Mouse (Mus musculus): ENCODE data around the gene Rptor.
A peak's percentile ranks its signal among the peaks of the same experiment; 100 is the strongest.

Gene Rptor

DNA sequence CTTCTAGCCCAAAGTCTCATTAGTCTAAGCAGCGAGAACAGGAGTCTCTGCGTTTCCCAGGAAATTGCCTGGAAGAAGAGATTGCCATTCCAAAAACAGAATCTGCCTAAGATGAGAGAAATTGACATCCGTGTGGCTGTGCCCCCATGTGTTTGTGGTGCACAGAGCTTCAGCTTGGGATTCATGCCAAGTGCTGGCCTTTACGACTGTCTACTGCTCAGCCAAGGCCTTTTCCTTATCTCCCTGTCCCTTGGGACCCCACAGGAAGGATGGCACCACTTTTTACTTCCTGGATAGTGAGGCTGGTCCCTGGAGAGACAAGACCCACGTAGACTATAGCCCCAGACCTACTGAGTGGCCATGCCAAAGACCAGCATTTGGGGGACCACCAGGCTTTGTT is 206.6 kb downstream of the Rptor start:
- no peak for DNase-seq (ENCODE audit: low spot score in 2 of 2)

DNA sequence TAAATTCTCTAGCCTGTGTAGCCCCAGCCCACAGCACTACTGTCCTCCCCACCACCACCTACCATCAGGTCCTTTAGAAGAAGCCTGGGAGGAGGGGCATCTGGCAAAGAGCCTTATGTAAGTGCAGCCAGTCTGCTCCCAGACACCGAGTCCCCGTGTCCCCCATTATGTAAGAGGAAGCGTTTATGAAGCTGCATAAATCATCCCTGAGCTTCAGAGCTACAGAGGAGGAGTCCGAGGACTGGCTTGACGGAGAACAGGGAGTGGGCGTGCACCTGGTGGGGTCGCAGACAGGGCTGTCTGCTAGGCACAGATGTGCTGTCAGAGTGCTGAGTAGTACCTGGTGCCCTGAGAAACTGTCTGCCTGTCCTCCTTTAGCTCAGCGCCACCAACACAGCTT is 208.3 kb downstream of the Rptor start:
- DNase-seq (ENCODE audit: low spot score in 2 of 2): peak; percentile 69 to 84

DNA sequence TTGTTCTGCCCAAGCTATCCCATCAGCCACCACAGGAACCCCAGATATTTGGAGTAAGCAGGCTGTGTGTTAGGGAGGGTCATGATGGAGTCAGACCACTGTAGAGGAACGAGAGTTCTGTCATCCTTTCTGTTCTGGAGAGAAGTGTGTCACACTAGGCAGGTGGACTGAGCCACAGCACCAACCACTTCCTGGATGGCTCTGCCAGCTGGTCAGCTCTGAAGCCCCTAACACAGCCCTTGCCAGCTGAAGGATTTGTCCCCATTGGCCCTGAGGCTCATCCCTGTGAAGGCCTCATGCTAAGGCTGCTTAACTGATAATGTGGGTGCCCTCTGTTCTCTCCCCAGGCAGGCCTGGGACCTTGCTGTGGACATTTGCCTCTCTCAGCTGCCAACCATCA is 208.9 kb downstream of the Rptor start:
- no peak for DNase-seq (ENCODE audit: low spot score in 2 of 2)

DNA sequence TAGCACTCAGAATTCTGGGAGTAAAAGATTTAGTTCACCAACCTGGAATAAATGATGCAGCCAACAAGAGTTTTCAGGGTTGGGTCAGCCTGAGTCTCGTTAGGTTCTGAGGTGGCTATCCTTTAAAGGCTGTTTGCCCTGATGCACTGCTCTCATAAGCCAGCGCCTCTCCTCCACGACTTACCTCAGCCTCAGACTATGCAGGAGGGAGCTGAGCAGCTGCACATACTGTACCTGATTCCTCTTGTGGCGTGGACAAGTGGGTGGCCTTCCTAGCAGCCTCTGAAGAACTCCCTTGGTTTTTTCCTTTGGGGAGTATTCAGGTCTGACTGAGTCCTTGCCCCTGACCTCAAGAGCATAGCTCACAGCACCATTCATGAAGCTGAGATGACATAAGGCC is 209.4 kb downstream of the Rptor start:
- DNase-seq (ENCODE audit: low spot score in 2 of 2): no peak

DNA sequence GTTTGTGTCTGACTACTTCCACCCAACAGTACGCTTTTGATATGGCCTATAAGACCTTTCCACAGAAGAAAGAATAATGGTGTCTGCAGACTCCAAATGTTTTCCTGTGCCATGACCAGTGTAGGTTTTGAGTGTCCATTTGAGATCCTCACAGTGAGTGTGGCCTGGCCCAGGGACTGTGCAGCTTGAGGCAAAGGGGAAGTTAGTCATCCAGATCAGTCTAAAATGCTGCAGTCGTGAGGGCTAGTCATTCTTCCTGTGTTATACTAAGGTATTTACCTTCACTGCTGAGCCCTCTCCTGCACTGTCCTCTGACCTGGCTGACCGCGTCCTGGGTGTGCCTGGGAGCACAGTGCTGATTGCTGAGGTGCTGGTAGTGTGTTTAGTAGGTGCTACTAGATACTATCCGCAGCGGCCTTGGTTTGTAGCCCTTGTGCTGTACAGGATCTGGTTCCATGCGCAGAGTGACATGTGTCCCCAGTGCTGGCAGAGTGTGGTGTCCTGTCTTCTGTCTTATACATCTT is 211.4 kb downstream of the Rptor start:
- no peak for DNase-seq (ENCODE audit: low spot score in 2 of 2)

DNA sequence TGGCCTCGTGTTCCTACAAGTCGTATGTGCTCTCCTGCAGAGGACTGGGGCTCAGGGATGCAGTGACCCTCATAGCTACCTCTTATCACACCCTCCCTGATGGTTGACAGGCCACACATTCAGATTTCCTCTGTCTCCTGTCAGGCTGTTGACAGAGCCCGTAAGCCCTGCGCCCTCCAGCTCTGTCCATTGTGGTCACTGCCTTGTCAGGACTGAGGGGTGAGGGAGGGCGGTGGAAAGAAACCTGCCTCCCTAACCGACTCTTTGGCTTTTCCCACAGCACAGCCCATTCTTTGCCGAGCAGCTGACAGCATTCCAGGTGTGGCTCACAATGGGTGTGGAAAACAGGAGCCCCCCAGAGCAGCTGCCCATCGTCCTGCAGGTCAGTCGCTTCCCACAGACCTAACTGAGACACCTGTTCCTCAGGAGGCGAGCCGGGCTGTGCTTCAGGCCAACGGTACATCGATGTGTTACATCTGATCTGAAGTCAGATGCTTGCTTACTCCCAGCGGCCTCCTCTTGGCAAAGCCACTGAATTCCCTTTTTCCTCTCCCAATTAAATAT is 214.2 kb downstream of the Rptor start:
- DNase-seq (ENCODE audit: low spot score in 2 of 2): no peak

DNA sequence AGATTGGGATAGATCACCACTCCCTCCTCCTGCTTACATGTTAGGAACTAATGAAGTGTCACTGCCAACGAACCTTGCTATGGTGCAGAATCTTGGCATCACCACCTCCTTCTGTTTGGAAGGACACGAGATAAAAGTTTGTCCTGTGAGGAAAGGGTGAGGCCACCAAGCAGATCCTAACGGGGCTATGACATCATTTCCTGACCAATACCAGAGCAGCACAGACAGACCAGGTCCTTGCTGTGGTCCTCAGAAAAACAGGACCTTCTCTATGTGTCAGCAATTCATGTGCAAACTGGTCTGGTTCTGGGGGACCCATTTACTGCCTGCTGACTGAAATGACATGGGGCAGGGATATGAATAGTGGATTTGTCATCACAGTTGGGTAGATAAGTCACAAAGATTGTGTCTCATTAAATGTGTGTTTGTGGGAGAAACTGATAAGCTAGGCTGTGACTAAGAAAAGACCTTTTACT is 214.7 kb downstream of the Rptor start:
- DNase-seq (ENCODE audit: low spot score in 2 of 2): no peak

DNA sequence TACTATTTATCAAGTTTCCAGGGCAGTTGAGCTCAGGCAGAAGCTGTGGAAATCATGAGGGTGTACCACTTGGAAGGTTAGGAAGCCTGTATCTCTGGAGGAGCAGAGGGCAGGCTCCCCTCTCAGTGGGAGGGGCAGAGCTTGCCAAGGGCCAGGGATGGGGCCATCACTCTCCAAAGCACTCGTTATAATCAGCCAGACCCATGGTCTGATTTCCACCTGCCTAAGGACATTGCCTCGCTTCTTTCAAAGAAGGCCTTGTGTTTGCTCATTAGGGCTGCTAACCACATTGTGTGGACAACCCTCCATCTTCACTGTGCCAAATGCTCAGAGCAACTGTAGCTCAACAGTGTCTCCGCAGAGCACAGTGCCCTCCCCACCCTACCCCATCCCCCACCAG is 215.2 kb downstream of the Rptor start:
- DNase-seq (ENCODE audit: low spot score in 2 of 2): no peak

DNA sequence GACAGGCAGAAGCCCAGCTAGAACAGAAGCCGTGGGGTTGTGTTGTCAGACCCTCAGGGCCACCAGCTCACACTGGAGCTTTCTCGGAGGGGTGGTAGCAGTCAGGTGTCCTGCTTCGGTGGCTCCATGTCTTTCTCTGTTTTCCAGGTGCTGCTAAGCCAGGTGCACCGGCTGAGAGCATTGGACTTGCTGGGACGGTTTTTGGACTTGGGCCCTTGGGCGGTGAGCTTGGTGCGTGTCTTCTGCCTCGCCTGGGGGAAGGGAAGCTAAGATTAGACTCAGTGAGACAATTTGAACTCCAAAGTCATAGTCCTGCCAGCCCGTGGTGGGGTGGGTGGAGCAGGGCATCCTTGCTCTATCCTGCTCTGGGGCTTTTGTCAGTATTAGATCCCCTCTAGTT is 218.8 kb downstream of the Rptor start:
- DNase-seq (ENCODE audit: low spot score in 2 of 2): no peak

DNA sequence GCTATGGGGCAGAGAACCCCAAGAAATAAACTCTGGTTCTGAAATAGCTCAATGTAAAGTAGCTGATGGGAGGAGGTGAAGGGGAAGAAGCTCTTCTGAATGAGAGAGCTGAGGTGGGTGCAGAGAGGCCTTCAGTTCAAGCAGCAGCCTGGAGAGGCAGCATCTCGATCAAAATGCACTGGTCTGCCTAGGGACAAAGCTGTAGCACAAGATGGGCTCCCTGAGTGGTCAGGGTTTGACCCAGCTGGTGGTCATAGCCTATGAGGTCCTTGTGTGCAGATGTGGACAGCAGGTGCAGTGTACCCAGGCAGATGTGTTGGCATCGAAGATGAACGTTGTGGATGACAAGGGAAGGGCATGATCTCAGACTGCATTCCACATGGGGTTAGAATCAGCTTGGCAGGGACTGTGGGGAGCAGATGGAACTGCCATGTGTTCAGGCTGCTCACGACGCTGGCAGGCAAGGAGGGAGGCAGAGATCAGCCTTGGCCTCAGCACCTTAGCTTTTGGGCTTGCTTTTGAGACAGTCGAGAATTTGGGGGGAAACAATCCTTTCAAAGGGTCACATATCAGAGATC is 221.5 kb downstream of the Rptor start:
- no peak for DNase-seq (ENCODE audit: low spot score in 2 of 2)

DNA sequence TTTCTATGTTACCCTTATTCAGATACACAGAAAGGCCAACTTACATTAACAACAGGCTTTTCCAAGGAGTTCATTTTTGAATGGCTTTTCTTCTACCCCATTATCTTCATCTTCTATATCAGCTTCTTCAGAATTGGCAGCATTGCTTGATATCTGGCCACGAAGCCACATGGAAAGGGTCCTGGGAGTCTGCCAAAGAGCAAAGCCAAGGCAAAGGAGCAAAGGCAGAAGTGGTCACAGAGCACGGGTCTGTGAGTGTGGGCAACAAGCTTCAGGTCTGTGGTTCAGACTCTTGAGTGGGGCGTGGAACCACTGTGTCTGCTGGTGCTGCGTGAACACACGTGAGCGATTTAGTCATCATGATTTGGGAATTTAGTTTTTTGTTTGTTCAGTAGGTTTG is 223.1 kb downstream of the Rptor start:
- no peak for DNase-seq (ENCODE audit: low spot score in 2 of 2)

DNA sequence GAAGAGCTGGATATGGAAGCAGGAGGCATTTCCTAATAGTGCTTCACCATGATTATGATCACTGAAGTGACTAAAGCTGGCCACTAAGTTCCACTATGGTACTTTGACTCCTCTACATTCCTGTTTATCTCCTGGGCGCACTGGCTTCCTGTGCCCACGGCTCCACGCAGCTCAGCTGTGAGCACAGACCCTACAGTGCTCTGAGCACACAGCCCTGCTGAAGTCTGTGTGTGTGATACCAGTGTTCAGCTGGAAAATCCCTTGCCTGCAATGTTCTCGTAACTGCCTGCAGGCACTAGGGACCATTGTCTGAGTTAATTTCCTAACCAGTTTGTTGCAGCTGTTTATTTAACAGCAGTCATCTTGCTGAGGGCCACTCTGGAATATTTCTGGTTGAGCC is 223.5 kb downstream of the Rptor start:
- no peak for DNase-seq (ENCODE audit: low spot score in 2 of 2)

DNA sequence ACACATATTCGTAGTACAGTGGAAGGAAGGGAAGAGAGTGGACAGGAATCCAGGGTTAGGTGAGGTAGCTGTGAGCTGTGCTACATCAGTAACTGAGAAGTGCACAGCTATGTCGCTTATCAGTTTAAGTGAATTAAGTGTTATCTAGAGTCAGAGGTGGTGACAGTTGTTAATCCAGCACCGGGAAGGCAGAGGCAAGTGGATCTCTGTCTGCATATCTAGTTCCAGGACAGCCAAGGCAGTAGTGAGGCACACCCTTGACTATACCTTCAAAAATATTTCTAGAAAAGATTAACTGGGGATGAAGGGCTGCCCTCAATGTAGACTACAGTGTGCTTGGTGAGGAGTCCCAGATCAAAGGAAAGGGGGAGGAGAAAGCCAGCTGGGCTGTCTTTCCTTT is 226.4 kb downstream of the Rptor start:
- DNase-seq (ENCODE audit: low spot score in 2 of 2): no peak

DNA sequence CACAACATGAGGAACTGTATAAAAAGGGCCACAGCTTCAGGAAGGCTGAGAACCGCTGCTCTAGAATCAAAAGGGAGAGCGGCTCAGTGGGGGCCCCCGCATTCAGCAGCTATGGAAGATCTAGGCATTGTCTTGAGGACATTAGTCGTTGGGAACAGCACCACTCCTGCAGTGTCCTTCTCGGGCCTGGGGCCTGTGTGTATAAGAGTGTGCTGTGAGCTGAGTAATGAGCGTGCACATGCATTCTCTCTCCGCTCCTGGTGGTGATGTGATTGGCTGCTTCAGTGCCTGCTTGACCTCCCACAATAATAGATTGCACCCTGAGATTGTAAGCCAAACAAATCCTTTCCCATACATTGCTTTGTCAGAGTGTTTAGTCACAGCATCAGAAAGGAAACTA is 229.0 kb downstream of the Rptor start:
- no peak for DNase-seq (ENCODE audit: low spot score in 2 of 2)

DNA sequence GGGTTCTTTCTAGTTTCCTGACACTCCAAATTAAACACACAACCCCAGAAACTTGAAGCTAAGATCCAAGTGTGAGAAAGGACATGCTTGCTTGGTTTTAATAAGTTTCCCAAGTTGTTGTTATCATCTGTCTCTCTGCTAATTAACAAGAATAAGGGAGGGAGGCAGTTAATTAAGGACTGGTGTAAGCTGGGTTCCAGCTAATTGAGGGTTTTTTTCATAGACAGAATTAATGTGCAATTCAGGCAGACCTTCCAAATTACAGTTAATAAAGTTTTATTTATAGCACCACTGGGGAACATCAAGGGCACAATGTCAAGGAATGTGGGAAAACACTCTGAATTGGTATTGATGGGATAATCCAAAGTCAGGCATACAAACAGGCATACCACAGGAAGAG is 230.6 kb downstream of the Rptor start:
- no peak for DNase-seq (ENCODE audit: low spot score in 2 of 2)

DNA sequence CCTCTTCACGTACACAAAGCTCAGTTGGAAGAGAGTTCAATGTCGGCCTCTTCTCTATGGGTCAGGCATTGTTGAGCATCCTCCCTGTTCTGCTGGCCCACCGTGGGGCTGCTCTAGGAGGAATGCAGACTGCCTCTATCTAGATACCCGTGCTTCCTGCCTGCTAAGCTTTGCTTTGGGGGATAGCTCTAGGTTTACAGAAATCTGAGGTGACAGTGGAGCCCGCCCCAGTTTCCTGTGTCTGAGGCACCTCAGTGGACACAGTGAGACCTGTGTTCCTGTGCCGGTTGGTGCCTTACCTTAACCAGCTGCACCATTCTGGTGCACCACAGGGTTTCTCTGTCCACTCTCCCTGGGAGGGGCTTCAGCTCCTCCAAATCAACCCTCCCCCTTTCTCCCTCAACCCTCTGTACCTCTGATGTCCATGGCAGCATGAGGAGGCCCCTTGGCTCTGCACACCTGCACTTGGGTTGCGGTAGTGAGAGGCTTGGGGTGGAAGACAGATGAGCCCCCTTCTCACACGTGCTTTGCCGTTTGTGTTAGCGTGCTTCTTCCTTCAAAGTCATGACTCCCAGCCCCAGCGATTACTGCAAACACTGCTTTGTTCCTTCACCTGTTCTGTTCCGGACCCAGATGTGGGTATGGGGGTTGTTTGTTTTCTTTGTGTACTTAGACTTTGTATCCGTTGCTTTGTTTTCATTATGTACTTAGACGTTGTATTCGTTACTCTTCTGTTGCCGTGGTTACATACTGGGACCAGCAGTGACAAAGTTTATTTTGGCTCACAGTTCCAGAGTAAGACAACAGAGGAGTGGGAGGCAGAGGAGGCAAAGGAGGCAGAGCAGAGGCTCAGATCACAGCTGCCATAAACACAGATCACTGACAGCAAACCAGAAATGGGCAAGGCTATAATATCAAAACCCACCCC is 231.4 kb downstream of the Rptor start:
- DNase-seq (ENCODE audit: low spot score in 2 of 2): no peak

DNA sequence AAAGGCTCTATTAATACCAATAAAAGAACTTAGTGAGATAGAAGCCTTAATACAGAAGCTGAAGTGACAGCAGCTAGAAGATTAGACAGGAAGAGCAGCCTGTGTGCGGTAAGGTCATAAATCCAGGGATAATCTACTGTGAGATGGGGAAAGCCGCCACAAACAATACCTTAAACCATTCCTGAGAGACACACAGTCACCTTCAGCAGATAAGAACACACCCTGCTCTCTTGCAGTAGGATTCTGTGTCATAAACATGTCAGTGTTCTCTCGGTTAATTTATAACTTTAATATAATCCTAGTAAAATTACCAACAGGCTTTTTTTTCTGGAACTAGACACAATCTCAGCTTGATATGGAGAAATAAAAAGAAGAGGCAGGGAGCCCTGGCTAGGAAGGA is 233.6 kb downstream of the Rptor start:
- DNase-seq (ENCODE audit: low spot score in 2 of 2): no peak

DNA sequence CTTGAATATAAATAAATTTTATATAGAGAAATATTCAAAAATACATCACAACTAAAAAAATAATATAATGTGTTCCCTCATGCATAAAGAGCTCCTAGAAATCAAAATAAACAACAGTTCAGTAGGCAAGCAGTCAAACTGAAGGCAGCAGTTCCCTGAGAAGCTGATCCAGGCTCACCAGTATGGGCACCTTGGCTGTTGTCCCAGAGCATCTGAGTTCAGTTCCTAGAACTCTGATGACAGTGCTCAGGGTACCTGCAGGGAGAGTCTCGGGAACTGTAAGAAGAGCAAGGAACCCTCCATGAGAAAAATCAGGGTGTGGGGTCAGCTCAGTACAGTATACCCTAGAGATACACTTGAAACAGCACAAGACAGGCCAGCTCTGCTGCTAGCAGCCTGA is 235.1 kb downstream of the Rptor start:
- DNase-seq (ENCODE audit: low spot score in 2 of 2): no peak

DNA sequence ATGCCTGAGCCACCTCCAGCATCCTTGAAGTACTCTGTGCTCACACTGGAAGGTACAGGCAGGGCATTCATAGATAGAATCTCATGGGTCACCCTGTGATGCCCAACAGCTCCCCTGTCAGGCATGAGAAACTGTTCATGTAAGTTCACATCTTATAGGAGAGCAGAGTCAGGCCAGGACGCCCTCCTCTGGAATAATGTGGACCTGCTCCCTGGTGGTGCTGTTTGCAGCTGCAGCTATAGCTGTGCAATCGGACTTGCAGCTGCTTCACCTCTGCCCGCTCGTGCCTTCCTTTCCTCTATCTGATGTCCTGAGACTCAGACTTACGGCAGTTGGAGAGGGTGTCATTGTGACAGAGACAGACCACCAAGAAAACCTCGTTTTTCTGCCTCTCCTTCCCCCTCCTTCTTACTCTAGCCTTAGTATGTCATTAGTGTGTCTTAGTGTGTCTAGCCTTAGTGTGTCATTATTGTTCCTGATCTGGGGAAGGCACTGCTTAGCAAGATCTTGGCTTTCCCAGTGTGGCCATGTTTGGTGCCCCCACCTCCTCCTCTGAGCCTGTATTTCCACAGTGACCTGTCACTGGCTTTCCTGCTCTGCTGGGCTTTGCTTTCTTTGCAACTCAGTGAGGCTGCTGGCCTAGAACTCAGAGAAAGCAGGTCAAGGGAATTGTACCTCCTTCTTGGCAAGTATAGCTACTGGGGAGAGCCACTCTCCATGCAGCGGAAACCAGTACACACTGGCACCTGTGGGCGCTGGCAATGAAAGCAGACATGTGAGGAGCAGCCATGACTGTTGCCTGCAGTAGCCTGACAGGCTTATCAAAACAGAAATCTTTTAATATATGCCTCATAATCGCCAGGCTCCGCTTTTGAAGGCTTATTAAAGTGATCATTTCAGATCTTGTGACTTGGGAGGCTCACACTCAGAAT is 237.0 kb downstream of the Rptor start:
- no peak for DNase-seq (ENCODE audit: low spot score in 2 of 2)

DNA sequence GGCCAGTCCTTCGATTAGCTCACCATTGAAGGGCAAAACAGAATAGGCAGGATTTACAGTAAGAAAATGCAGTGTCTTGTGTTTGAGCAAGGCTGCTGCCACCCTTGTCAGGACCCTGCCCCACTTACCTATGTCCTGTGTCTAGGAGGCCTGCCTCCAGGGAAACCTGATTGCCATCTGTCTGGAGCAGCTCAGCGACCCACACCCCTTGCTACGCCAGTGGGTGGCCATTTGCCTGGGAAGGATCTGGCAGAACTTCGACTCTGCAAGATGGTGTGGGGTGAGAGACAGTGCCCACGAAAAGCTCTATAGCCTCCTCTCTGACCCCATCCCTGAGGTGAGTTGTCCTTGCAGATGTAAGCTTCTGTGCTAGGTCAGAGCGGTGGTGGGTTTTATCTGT is 243.9 kb downstream of the Rptor start:
- no peak for DNase-seq (ENCODE audit: low spot score in 2 of 2)

DNA sequence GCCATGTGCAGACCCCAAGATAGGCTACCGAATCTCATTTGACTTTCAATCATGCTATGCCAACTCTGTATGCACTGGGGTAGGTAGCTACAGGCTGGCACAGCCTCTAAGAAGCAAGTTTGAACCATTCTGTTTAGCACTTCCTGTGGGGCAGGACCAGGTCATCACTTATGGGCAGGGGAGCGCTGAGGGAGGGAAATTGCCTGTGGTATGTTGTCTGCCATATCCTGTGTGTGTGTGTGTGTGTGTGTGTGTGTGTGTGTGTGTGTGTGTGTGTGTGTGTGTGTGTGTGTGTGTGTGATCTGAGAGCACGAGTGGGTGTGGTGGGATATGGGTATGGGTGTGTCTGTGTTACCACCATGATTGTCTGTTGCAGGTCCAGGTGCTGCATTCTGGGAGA is 244.4 kb downstream of the Rptor start:
- DNase-seq (ENCODE audit: low spot score in 2 of 2): no peak

DNA sequence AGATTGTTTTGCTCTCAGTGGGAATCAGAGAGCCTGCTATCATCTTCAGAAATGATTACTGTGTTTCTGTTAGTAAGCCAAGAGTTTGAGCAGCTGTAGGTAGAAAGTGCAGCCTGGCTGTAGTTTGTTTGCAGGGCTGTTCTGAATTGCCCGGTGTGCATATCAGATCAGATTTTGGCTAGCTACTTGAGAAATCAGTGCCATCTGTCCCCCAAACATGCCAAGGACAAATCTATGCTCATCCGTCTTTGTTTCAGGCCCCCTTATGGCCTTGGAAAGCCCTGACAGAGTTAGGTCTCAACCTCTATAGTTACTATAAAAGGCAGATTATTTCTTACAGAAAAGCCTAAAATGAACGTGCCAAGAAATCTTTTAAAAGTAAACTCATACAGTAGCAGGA is 244.9 kb downstream of the Rptor start:
- no peak for DNase-seq (ENCODE audit: low spot score in 2 of 2)
